Comparison of ENCODE assay signal across 27 mouse cellular contexts in genomic region chr14:55777806-55778205, GRCm38 (mm10). TPM values are rescaled to one million over a fixed set of nuclear protein-coding genes. Genes with fewer than 3 reads are reported as not detected.
A peak's percentile ranks its signal among the peaks of the same experiment; 100 is the strongest.
DNase-seq lines count a peak whose midpoint lies in the region; TF ChIP-seq lines count a peak whose summit lies in the region.
"Had no signal": no experiment of that assay in that cellular context is flagged by ENCODE, and none has a peak within 500 bp of the region (broad histone marks: within the 10 kb centered on the region; RNA-seq: fewer than 3 reads in every experiment).

No protein-coding gene starts in this region.

- peaks cover 46% of the 10 kb centered on the region for H3K4me1 ChIP-seq in megakaryocyte, embryonic 14.5 days

- TF ChIP-seq CTCF in gastrocnemius, adult 2 months (IDR thresholded peaks at IDR 0.05) = no peak

- DNase-seq in gastrocnemius, adult 2 months = peak; percentile 10
- no peak for DNase-seq in gastrocnemius, postnatal 25 days
- DNase-seq in heart, postnatal 4 days = peak; percentile 3
- DNase-seq in heart, postnatal 36 days = no peak
- DNase-seq in testis, postnatal 10 days (ENCODE audit: low spot score) = peak; percentile 39
- no peak for DNase-seq in testis, postnatal 14 days (ENCODE audit: low spot score)
- DNase-seq: cerebellum, adult 8-10 months; cerebellum, postnatal 25 days; gastrocnemius, postnatal 14 days; heart, adult 18-20 months; kidney, adult 8-10 months; kidney, postnatal 14 days; liver; lung, postnatal 36 days; midbrain, embryonic 14.5 days; retina, postnatal 1 day; right cerebral cortex, postnatal 14 days had no signal

- intact Hi-C loops in gastrocnemius, adult 2 months (cut with DNase I) = no loop called here
- intact Hi-C loops in heart, postnatal 36 days (cut with DNase I) = loop anchor here (2.0 kb wide), 1 partner anchor 13 kb away; the partner anchor contains the start of gene Ltb4r1

- H3K27me3 ChIP-seq in megakaryocyte, embryonic 14.5 days (replicated peaks) = peaks cover 51% of the 10 kb centered on the region

- H3K9me3 ChIP-seq in megakaryocyte, embryonic 14.5 days = no peaks in the 10 kb centered on the region
- H3K9me3 ChIP-seq: embryonic facial prominence, embryonic 10.5 days; embryonic facial prominence, embryonic 15.5 days; forebrain, embryonic 13.5 days; neural tube, embryonic 15.5 days had no signal

- no peak overlapping the region for H3K4me3 ChIP-seq in gastrocnemius, adult 2 months
- peak overlapping the region; percentile 15 for H3K4me3 ChIP-seq in megakaryocyte, embryonic 14.5 days (replicated peaks)
- H3K4me3 ChIP-seq: embryonic facial prominence, embryonic 10.5 days; embryonic facial prominence, embryonic 15.5 days; forebrain, embryonic 13.5 days; neural tube, embryonic 15.5 days had no signal

- H3K27ac ChIP-seq in gastrocnemius, adult 2 months = no peak overlapping the region
- H3K27ac ChIP-seq: embryonic facial prominence, embryonic 10.5 days; embryonic facial prominence, embryonic 15.5 days; forebrain, embryonic 13.5 days; neural tube, embryonic 15.5 days had no signal

- H3K36me3 ChIP-seq in megakaryocyte, embryonic 14.5 days (replicated peaks; ENCODE audit: low read length) = no peaks in the 10 kb centered on the region
- H3K36me3 ChIP-seq: neural tube, embryonic 15.5 days had no signal

RNA-seq across cellular contexts. Expression of gene Adcy4, which starts 6.1 kb away (rescaled TPM):
- total RNA-seq in gastrocnemius, adult 2 months (2021) = 10 to 100 TPM in 1 of 2 experiments, 1 to 10 TPM in 1; 6.8 to 10.1 TPM
- total RNA-seq in gastrocnemius, postnatal 25 days (2021) = 1 to 10 TPM; 6.4 to 6.5 TPM
- total RNA-seq in heart, postnatal 4 days (2021) = 10 to 100 TPM; 18.9 to 22.3 TPM
- 10 to 100 TPM; 18.0 to 21.0 TPM for total RNA-seq in heart, postnatal 36 days (2021)
- polyA plus RNA-seq in megakaryocyte, embryonic 14.5 days (2012; ENCODE audit: insufficient read depth, low replicate concordance) = not detected in 2 replicates
- total RNA-seq: megakaryocyte-erythroid progenitor cell, adult 5-6 weeks had no signal

RNA-seq across cellular contexts. Expression of gene Ripk3, which starts 10.9 kb away (rescaled TPM):
- total RNA-seq in gastrocnemius, adult 2 months (2021) = 1 to 10 TPM in 1 of 2 experiments, under 1 TPM in 1; 0.64 to 1.1 TPM
- 1 to 10 TPM; 1.3 to 1.7 TPM for total RNA-seq in gastrocnemius, postnatal 25 days (2021)
- 10 to 100 TPM; 10.6 to 14.0 TPM for total RNA-seq in heart, postnatal 4 days (2021)
- total RNA-seq in heart, postnatal 36 days (2021) = 1 to 10 TPM; 3.0 to 5.1 TPM
- 38.4 and 95.9 TPM in 2 replicates for polyA plus RNA-seq in megakaryocyte, embryonic 14.5 days (2012; ENCODE audit: insufficient read depth, low replicate concordance)

RNA-seq across cellular contexts. Expression of gene Ltb4r1, which starts 12.0 kb away (rescaled TPM):
- under 1 TPM in 1 of 2 experiments, not detected in 1; 0.18 TPM for total RNA-seq in gastrocnemius, adult 2 months (2021)
- total RNA-seq in gastrocnemius, postnatal 25 days (2021) = not detected
- under 1 TPM; 0.50 TPM for total RNA-seq in heart, postnatal 4 days (2021)
- under 1 TPM in 1 of 2 experiments, not detected in 1; 0.24 TPM for total RNA-seq in heart, postnatal 36 days (2021)
- polyA plus RNA-seq in megakaryocyte, embryonic 14.5 days (2012; ENCODE audit: insufficient read depth, low replicate concordance) = 24.2 and 36.1 TPM in 2 replicates
- polyA plus RNA-seq: forebrain, embryonic 13.5 days; hindbrain, embryonic 11.5 days; midbrain, embryonic 14.5 days had no signal

RNA-seq across cellular contexts. Expression of gene Ltb4r2, which starts 16.6 kb away (rescaled TPM):
- not detected for total RNA-seq in gastrocnemius, adult 2 months (2021)
- total RNA-seq in gastrocnemius, postnatal 25 days (2021) = under 1 TPM in 1 of 2 experiments, not detected in 1; 0.10 TPM
- total RNA-seq in heart, postnatal 4 days (2021) = under 1 TPM; 0.11 to 0.26 TPM
- under 1 TPM in 1 of 2 experiments, not detected in 1; 0.19 TPM for total RNA-seq in heart, postnatal 36 days (2021)
- polyA plus RNA-seq in megakaryocyte, embryonic 14.5 days (2012; ENCODE audit: insufficient read depth, low replicate concordance) = 3.2 and 5.6 TPM in 2 replicates
- total RNA-seq: adrenal gland, adult 18-20 months had no signal

RNA-seq across cellular contexts. Expression of gene Cideb, which starts 19.5 kb away (rescaled TPM):
- not detected for total RNA-seq in gastrocnemius, adult 2 months (2021)
- not detected for total RNA-seq in gastrocnemius, postnatal 25 days (2021)
- 1 to 10 TPM; 1.2 to 2.2 TPM for total RNA-seq in heart, postnatal 4 days (2021)
- 1 to 10 TPM in 1 of 2 experiments, under 1 TPM in 1; 0.64 to 1.6 TPM for total RNA-seq in heart, postnatal 36 days (2021)
- polyA plus RNA-seq in megakaryocyte, embryonic 14.5 days (2012; ENCODE audit: insufficient read depth, low replicate concordance) = 1.5 and 3.3 TPM in 2 replicates
- total RNA-seq: gastrocnemius, postnatal 14 days; megakaryocyte-erythroid progenitor cell, adult 5-6 weeks had no signal
- polyA plus RNA-seq: CD4-positive, CD25-positive, alpha-beta regulatory T cell, adult 4 months; embryonic facial prominence, embryonic 10.5 days; hindbrain, embryonic 11.5 days; testis, adult 2 months had no signal

Comparison
In these comparisons a context has a peak if more than half of its experiments do, and no peak if none do; other contexts are left out.
1. DNase-seq: peak in gastrocnemius, adult 2 months (single experiment), heart, postnatal 4 days (single experiment) and testis, postnatal 10 days (single experiment); none in gastrocnemius, postnatal 25 days (single experiment), heart, postnatal 36 days (0 of 2) and testis, postnatal 14 days (single experiment).